In the genomic region with DNA sequence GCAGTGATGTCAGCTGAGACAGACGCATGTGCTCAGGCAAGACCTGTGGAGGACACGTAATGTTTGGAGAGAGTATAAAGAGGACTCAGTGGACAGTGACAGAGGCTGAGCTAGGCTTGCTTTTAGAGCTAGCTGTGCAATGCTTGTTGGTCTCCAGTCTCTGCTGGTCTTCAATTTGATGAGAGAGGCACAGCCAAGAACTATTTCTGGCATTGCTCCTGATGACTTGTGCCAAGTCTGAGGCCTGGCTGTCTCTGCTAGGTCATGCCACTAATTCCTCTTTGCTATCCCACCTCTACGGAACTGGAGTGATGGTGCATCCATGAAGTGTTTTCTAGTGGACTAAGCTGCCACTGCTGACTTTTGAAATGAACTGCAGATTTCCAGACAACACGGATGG, we compare ENCODE assay signal across 22 mouse cellular contexts.
A peak's percentile ranks its signal among the peaks of the same experiment; 100 is the strongest.
DNase-seq lines count a peak whose midpoint lies in the region; ATAC-seq and TF ChIP-seq lines count a peak whose summit lies in the region.
"Had no signal": no experiment of that assay in that cellular context is flagged by ENCODE, and none has a peak within 500 bp of the region (broad histone marks: within the 10 kb centered on the region; RNA-seq: fewer than 3 reads in every experiment).

No protein-coding gene starts in this region.

- no peak overlapping the region for H3K27ac ChIP-seq in heart, embryonic 14.5 days (replicated peaks in 1 of 2; ENCODE audit: control insufficient read depth in 1 of 2, insufficient read depth in 1 of 2, low read depth in 2 of 2, low read length in 2 of 2)
- no peak overlapping the region for H3K27ac ChIP-seq in lung, embryonic 14.5 days (ENCODE audit: low read depth)
- H3K27ac ChIP-seq: embryonic facial prominence, embryonic 12.5 days; hindbrain, embryonic 10.5 days; kidney, embryonic 15.5 days; layer of hippocampus, adult 2 months; midbrain, embryonic 10.5 days; neural tube, embryonic 15.5 days had no signal

- intact Hi-C loops in heart, postnatal 25 days (cut with DNase I), result no loop called here

- no peak overlapping the region for H3K4me2 ChIP-seq in heart, embryonic 14.5 days (ENCODE audit: low read length)
- H3K4me2 ChIP-seq in lung, embryonic 14.5 days, result no peak overlapping the region
- H3K4me2 ChIP-seq: embryonic facial prominence, embryonic 12.5 days; kidney, embryonic 15.5 days; neural tube, embryonic 15.5 days had no signal

- H3K4me3 ChIP-seq in heart, embryonic 14.5 days (ENCODE audit: control insufficient read depth in 1 of 2, insufficient read depth in 1 of 2, low read depth in 1 of 2, low read length in 2 of 2), result no peak overlapping the region
- H3K4me3 ChIP-seq in lung, embryonic 14.5 days (ENCODE audit: low read depth, low read length), result no peak overlapping the region
- H3K4me3 ChIP-seq: embryonic facial prominence, embryonic 12.5 days; hindbrain, embryonic 10.5 days; kidney, embryonic 15.5 days; layer of hippocampus, adult 2 months; midbrain, embryonic 10.5 days; myocyte; neural tube, embryonic 15.5 days had no signal

- no peaks in the 10 kb centered on the region for H3K27me3 ChIP-seq in heart, embryonic 14.5 days (ENCODE audit: control insufficient read depth, insufficient read depth, low read length)
- H3K27me3 ChIP-seq in lung, embryonic 14.5 days (ENCODE audit: insufficient read depth, low read length), result no peaks in the 10 kb centered on the region
- H3K27me3 ChIP-seq: CH12.LX; embryonic facial prominence, embryonic 12.5 days; kidney, embryonic 15.5 days; neural tube, embryonic 15.5 days had no signal

- no peaks in the 10 kb centered on the region for H3K9me3 ChIP-seq in heart, embryonic 14.5 days (ENCODE audit: control insufficient read depth, low read length)
- no peaks in the 10 kb centered on the region for H3K9me3 ChIP-seq in lung, embryonic 14.5 days (ENCODE audit: low read depth, low read length)
- H3K9me3 ChIP-seq: embryonic facial prominence, embryonic 12.5 days; hindbrain, embryonic 10.5 days; kidney, embryonic 15.5 days; midbrain, embryonic 10.5 days; neural tube, embryonic 15.5 days had no signal

- TF ChIP-seq CTCF in lung, embryonic 14.5 days (IDR thresholded peaks at IDR 0.05; ENCODE audit: low read depth), result no peak

- WGBS in heart, embryonic 14.5 days, result 45% methylated on average over 4 of the region's 4 CpGs
- WGBS in lung, embryonic 14.5 days, result 57% methylated on average over 4 of the region's 4 CpGs

- H3K36me3 ChIP-seq in heart, embryonic 14.5 days (ENCODE audit: control insufficient read depth, insufficient read depth, low read length), result no peaks in the 10 kb centered on the region
- H3K36me3 ChIP-seq in lung, embryonic 14.5 days (ENCODE audit: insufficient read depth), result no peaks in the 10 kb centered on the region
- H3K36me3 ChIP-seq: embryonic facial prominence, embryonic 12.5 days; hindbrain, embryonic 10.5 days; kidney, embryonic 15.5 days; midbrain, embryonic 10.5 days; neural tube, embryonic 15.5 days had no signal

- peaks cover 2 to 6% of the 10 kb centered on the region in 2 experiments; a peak in 3 of 4 replicates for H3K4me1 ChIP-seq in heart, embryonic 14.5 days (ENCODE audit: control insufficient read depth in 2 of 2, insufficient read depth in 2 of 2, low read length in 2 of 2)
- H3K4me1 ChIP-seq in lung, embryonic 14.5 days (ENCODE audit: insufficient read depth), result no peaks in the 10 kb centered on the region
- H3K4me1 ChIP-seq: embryonic facial prominence, embryonic 12.5 days; hindbrain, embryonic 10.5 days; kidney, embryonic 15.5 days; midbrain, embryonic 10.5 days; neural tube, embryonic 15.5 days had no signal

- ATAC-seq in heart, embryonic 14.5 days (ENCODE audit: insufficient number of reproducible peaks, insufficient read depth, low FRiP score, low read depth), result peak; percentile 47; the same call in 1 of the 2 replicates
- peak; percentile 58; the same call in 1 of the 2 replicates for ATAC-seq in lung, embryonic 14.5 days (ENCODE audit: insufficient read depth)
- ATAC-seq: forebrain, postnatal 0 days; inflammation-experienced regulatory T-cells, adult 6 months had no signal

- H3K9ac ChIP-seq in heart, embryonic 14.5 days (ENCODE audit: low read length), result no peak overlapping the region
- H3K9ac ChIP-seq in lung, embryonic 14.5 days, result no peak overlapping the region
- H3K9ac ChIP-seq: embryonic facial prominence, embryonic 12.5 days; forebrain, postnatal 0 days; kidney, embryonic 15.5 days; neural tube, embryonic 15.5 days had no signal

- no peak for DNase-seq in heart, postnatal 25 days (ENCODE audit: low spot score)
- DNase-seq in lung, embryonic 14.5 days, result peak; percentile 39
- no peak for DNase-seq in lung, postnatal 14 days
- peak; percentile 64 to 76 for DNase-seq in cerebellum, adult 18-20 months
- DNase-seq in cerebellum, postnatal 36 days, result peak; percentile 58 to 72
- no peak for DNase-seq in retina, postnatal 1 day
- DNase-seq: adrenal gland, adult 8-10 months; forebrain, postnatal 0 days; gastrocnemius, postnatal 10 days; left cerebral cortex, postnatal 4 days; lung, postnatal 36 days; thymus, postnatal 25 days had no signal

Comparison
In these comparisons a context has a peak if more than half of its experiments do, and no peak if none do; other contexts are left out.
1. DNase-seq: peak in lung, embryonic 14.5 days (single experiment), cerebellum, adult 18-20 months (2 of 2) and cerebellum, postnatal 36 days (2 of 2); none in heart, postnatal 25 days (single experiment), lung, postnatal 14 days (single experiment) and retina, postnatal 1 day (single experiment).